Mouse (Mus musculus) spleen, embryonic (tissue): ENCODE data around the gene Shank2.

Experiments
- CTCF ChIA-PET: fragments of 350-600 bp; sonication (Branson Sonifier 250); formaldehyde crosslinking; loops from one replicate; lab custom pipeline; 2022; lab: Charles Lee

Shank2 gene

DNA sequence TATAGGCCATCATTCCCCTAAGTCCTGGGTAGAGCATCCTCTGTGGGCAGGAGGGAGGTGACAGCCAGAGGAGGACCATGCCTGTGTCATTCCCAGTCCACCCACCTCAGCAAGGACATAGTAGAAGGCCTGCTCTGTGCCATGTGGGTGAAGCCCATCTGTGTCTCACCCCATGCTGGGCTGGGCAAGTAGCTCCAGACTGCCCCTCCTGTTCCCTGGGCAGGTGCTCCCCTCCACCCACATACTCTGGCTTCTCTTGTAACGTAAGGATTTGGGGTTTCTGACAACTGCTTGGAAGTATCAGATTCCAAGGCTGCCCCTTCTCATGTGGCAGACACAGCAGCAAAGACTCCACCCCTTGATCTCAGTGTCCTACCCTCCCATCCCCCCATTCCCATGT lies 227.7 kb downstream of the Shank2 start:
- CTCF ChIA-PET = no interaction called here

DNA sequence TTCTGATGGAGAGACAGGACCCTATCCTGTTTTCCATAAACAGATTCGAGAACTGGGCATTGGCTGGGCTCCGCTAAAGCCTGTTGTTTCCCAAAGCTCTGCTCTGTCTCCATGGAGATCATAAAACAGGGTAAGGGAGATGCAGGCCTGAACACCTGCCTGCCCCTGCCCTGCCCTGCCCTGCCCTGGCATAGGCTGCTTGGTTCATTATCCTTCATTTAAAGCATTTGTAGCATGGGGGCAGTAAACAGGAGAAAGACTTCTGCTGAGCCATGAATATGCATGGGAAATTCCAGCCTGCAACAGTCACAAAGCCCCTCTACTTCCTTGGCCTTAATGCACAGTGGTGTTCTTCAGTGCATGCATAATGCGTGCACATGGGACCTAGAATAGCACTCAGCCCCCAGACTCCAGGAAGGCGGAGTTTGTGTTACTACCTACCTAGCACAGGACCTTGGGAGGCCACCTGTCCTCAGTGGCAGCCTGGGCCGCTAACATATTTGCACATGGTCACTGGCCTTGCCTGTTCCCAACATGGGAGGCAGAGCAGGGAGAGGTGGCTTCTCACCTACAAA lies 230.5 kb downstream of the Shank2 start:
- CTCF ChIA-PET = no interaction called here

DNA sequence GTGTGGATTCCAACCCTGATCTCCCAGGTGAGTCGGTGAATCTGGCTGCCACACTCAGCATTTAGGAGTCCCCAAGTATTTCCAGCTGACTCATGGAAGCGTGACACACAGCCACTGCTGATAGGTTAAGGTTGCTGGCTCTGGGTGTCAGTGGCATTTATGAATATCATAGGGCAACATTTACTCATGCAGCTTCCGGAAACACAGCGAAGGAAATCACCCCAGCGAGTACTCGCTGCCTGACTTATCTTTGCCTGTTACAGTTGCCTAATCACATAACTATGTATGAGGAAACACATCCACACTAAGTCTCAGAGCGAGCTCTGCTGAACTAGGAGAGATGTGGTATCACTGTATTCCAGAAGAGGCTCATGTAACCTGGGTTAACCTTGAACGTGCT lies 231.8 kb downstream of the Shank2 start:
- CTCF ChIA-PET = no interaction called here

GRCm38 (mm10) chr7:144234783-144235182 lies 233.1 kb downstream of the Shank2 start:
- CTCF ChIA-PET = no interaction called here

DNA sequence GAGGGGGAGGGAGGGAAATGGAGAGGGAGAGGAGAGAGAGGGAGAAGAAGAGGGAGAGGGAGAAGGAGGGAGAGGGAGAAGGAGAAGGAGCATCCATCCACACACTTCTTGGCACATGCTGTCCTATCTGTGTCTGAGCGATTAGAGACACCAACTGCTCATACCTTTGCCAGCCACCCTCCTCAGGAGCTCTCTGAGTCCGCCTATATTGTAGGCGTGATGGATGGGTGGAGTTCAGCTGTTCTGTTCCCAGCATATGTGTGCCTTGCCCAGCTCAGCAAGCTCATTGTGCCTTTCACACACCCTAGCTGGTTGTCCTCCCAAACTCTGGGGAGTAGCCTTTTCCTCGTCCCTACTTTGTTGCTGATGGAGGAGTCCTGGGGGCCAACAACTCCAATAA lies 233.8 kb downstream of the Shank2 start:
- CTCF ChIA-PET = no interaction called here

- CTCF ChIA-PET = no interaction called here
These were observed 235.1 kb downstream of the Shank2 start for GRCm38 (mm10) chr7:144236802-144237201.

DNA sequence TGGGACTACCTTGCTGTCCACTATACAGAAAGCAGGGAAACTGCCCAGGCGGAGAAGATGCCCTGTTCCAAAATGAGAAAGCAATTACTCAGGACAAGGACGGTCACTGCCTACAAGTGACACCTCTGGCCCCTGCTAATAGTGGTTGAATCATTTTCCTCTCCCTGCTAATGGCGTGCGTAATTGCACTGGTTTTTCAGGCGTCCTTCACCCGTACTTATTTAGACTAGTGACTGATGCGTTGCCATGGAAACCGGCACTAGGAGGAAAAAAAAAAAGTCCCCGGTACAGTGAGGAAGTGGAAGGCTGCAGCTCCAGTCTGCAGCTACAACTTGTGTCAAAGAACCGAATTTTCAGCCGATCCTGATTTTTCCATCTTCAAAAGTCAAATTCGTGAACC lies 236.7 kb downstream of the Shank2 start:
- CTCF ChIA-PET = no interaction called here

GRCm38 (mm10) chr7:144238992-144239391 lies 237.3 kb downstream of the Shank2 start:
- CTCF ChIA-PET = no interaction called here

- CTCF ChIA-PET = no interaction called here
These were observed 238.0 kb downstream of the Shank2 start for GRCm38 (mm10) chr7:144239571-144240370.

DNA sequence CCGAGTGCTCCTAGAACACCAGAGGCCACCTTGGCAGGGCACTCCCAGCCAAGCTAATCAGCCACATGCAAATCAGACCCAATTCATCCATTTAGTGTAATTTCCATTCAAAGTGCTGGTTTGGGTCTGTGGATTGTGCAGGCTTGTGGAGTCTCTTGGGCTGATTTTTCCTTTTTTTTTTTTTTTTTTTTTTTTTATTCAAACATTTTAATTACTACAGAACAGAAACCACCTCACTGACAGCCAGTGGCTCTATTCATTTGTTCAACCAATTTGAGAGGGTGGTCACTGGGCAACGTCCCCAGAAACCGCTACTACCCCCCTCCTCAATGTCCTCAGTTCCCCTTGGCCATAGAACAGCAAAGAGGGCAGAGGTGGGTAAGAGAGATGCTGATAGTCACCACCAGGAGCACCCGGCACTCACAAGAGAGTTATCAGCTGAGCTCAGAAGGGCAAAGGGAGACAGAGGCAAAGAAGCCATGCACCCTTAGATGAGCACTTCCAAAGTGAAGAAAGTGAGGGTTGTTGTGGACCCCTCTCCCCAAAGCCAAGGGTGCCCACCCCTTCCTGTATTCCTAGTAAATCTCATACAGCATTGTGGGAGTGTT lies 239.1 kb downstream of the Shank2 start:
- CTCF ChIA-PET = no interaction called here

GRCm38 (mm10) chr7:144244203-144244602 lies 242.5 kb downstream of the Shank2 start:
- CTCF ChIA-PET = no interaction called here

- CTCF ChIA-PET = no interaction called here
These were observed 244.5 kb downstream of the Shank2 start for GRCm38 (mm10) chr7:144246271-144246670.

DNA sequence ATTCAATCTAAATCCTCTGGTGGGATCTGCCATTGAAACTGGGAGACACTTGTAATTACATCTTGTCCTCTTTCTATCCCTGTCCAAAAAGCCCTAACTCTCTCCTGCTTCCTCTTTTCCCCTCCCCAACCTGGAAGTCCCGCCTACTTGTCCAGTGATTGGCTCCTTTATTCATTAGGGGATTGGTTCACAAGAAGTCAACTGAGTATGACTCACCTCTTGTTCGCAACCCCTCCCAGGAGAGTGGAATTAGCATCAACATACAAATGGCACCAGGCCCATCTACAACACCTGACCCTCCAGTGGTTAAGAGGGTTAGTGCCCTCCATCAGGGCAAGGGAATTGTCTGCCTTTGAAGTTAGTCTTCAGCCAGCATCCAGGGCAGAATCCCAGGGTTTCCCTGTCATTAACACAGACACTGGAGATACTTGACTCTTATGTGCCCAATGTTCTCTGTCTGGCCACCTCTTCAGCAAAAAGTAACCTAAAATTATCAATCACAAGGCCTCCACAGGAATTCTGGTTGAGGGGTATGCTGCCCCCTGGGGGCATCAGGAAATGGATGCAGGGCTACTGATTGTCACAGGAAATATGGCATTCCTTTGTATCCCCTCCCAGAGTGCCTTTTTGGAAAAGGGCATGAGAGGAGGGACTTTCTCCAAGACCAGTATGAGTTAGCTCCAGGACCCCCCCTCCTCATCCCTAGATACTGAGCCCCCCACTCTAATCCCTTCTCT lies 247.1 kb downstream of the Shank2 start:
- CTCF ChIA-PET = interaction anchor here (0.6 kb wide), 1 partner anchor 35 kb away, joined by 3 read pairs; no protein-coding TSS in a partner anchor

GRCm38 (mm10) chr7:144250791-144251190 lies 249.1 kb downstream of the Shank2 start:
- CTCF ChIA-PET = no interaction called here

DNA sequence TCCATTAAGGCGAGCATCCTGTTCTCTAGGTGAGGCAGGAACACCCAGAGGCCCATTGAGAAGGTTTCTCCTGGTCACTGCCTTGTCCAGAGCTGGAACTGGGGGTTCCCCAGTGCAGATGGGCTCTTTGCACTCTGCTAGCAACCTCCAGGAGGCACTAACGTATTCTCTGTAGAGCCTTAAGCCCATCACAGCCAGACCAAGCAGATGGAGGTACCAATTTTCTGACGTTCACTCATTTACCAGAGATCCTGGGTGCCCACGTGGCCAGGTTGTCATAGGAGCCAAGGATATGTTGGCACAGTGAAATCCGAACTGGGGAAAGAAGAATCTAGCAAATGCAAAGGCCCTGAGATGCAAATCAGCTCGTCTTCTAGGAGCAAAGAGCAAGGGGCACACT lies 249.5 kb downstream of the Shank2 start:
- CTCF ChIA-PET = no interaction called here

DNA sequence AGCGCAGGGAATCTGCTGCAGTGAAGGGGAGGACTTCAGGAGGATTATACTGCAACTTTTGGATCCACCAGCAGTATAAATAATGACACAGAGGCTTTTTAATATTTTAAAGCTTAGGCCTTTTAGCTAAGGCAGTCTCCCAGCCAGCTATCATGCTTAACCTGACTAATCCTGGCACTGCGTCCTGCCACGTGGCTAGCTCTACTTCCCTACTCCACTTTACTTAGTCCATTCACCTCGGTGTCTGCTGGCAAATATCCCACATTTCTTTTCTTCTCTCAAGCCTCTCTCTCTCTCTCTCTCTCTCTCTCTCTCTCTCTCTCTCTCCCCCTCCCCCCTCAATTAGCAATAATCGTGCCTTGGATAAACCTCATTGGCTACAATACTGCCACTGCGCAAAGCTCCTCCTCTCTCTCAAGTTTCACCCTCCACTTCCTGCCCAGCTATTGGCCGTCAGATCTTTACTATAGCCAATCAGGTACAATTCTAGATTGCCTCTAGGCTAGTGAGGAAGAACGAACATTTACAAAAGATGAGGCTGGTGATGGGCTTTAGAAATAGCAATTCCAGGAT lies 253.0 kb downstream of the Shank2 start:
- CTCF ChIA-PET = no interaction called here

DNA sequence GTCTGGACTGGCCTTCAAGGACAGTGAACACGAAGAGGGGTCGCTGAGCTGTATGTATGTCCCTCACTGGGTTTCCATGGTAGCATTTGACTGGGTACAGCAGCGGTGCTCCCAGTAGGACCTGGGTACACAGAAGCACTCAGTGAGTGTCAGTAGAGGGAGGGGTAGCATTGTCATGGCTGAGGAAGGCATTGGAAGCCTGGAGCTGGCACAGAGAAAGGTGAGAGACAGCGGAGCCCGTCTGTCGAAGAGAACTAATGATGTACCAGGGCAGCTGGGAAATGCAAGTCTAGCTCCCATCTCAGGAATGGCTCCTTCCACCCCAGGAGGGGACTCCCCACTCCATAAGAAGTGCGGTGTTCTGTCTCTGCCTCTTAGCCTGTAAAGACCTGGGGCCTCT lies 256.1 kb downstream of the Shank2 start:
- CTCF ChIA-PET = no interaction called here

GRCm38 (mm10) chr7:144258332-144258731 lies 256.6 kb downstream of the Shank2 start:
- CTCF ChIA-PET = no interaction called here

DNA sequence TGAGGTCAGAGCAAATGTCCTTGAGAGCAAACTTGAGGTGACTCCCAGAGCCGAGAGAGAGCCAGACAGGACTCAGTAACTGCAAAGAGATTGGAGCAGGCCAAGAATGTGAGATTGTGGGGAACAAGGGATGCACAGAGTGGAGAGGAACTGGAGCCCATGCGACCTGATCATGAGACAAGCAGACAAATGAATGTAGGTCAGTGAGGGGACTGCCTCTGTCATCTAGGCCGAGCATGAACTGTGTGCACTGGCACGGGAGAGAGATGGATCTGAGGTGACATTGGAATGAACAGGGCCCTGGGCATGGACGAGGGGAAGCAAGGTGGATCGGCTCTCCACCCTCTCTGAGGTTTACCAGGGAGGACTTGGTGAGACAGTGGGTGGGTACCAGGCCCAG lies 260.9 kb downstream of the Shank2 start:
- CTCF ChIA-PET = no interaction called here

DNA sequence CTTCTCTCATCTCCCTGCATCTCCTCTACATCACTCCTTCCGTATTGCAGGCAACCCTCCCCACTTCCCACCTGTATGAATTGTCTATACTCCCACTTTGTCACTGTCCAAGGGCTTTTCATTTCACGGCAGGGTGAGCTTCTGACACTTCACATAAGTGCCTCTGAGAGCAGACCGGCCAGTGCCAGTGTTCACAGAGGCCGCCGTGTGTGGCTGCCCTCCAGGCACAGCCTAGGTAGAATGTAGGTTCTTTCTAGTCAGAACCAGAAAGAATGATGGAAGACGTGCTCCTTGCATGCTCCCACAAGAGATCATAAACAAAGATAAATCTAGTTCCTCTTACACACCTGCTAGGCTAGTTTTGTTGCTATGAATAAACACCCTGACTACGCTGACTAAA lies 265.0 kb downstream of the Shank2 start:
- CTCF ChIA-PET = no interaction called here

- CTCF ChIA-PET = no interaction called here
These were observed 266.6 kb downstream of the Shank2 start for GRCm38 (mm10) chr7:144268329-144268728.

DNA sequence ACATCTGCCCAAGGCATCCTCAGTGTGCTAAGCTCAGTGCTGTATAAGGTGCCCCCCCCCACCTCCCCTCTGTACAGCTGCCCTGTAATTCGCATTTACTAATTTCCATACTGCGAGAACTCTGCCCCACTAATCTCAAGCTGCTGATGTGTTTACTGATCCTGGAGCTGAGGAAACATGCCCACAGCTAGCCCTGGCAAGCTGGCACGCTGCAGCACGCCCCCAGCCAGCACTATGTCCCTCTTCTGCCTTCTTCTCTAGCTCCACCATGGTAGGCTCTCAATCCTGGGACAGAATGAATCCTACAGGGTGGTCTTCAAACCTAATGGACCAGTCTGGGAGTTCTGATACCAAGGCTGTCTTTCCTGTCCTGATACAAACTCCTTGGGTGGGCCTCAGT lies 267.1 kb downstream of the Shank2 start:
- CTCF ChIA-PET = no interaction called here
